Mouse (Mus musculus): Measurements from ENCODE around the gene Disc1.

DNA sequence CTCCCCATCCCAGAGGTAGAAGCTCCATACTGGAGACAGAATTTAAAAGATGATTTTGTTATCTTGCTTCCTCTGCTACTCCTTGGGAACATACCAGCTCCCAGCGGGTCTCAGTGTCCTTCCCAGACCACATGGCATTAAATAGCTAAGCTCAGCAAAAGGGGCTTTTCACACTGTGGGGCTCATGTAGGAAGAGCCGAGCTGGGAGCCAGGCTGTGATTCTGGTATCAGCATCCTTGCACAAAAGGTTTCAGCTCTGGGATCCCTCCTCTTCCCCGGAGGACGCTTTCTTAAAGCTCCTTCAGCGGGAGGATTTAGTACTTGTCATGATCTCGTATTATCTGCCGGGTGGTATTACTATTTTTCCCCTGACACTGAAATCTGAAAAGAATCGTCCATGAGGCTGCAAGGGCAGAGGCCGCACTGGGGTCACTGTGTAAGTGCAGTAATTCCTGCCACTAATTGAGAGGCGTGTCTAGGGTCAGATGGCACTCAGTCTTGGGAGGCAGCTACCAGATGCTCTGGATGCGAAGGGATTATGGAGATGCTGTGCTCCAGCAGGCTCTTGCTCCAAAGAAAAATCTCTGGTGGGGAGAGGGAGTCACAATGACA, 223.2 kb downstream of the Disc1 start:
- TF ChIP-seq USF2 (conservative IDR thresholded peaks at IDR 0.05; ENCODE audit: low read depth, low read length): no peak
- no peak for TF ChIP-seq CTCF (conservative IDR thresholded peaks at IDR 0.05 in 1 of 2, IDR thresholded peaks at IDR 0.05 in 1 of 2; ENCODE audit: low read depth in 2 of 2, low read length in 2 of 2)
- no peak for TF ChIP-seq POLR2A (IDR thresholded peaks at IDR 0.05; ENCODE audit: low read depth, low read length)
- TF ChIP-seq GABPA (IDR thresholded peaks at IDR 0.05; ENCODE audit: insufficient replicate concordance, low read depth, low read length): no peak
- no peak for TF ChIP-seq EP300 (IDR thresholded peaks at IDR 0.05; ENCODE audit: low read length)
- no peak for TF ChIP-seq SIN3A (IDR thresholded peaks at IDR 0.05; ENCODE audit: low read length)
- TF ChIP-seq RCOR1 (conservative IDR thresholded peaks at IDR 0.05; ENCODE audit: low read depth, low read length): no peak
- no peak for TF ChIP-seq KAT2A (IDR thresholded peaks at IDR 0.05; ENCODE audit: insufficient replicate concordance, low read length)
- no peak for TF ChIP-seq MAZ (IDR thresholded peaks at IDR 0.05; ENCODE audit: low read depth, low read length)
- TF ChIP-seq MAFK (IDR thresholded peaks at IDR 0.05; ENCODE audit: insufficient replicate concordance, low read length): no peak
- no peak for TF ChIP-seq POLR2AphosphoS2 (IDR thresholded peaks at IDR 0.05; ENCODE audit: low read depth, low read length)
- no peak for TF ChIP-seq JUN (IDR thresholded peaks at IDR 0.05; ENCODE audit: insufficient read depth, low read depth, low read length)
- TF ChIP-seq CHD2 (IDR thresholded peaks at IDR 0.05; ENCODE audit: low read length): no peak
